Mouse (Mus musculus) midbrain, embryonic 14.5 days (tissue): ENCODE measurements at regions not wholly inside any gene's neighbourhood (a gene's known extent, or its start where the extent isn't known, plus 50 kb on each side); places are given as distances from the start of the nearest gene placed in this dataset.

ENCODE experiments used
- ATAC-seq: fragments of 200-750 bp; cut with Nextera tagmentation; 2 replicates; pipeline ENCODE4 v1.8.0; 2017; ENCODE audit warnings: moderate number of reproducible peaks, moderate library complexity; ENCODE audit not compliant: low FRiP score, low TSS enrichment
- DNase-seq: peaks from one replicate; pipeline ENCODE4 v3.0.0-alpha.2; 2015
- H3K27ac ChIP-seq: fragments of 300-500 bp; sonication (generic); replicated peaks from 2 replicates; pipeline ENCODE4 v1.5.1; 2014; ENCODE audit warnings: mild to moderate bottlenecking, low read depth, low read length, moderate library complexity
- H3K27me3 ChIP-seq: fragments of 300-500 bp; sonication (generic); 2 replicates; pipeline ENCODE4 v1.6.1; 2014; ENCODE audit warnings: low read length, control low read depth, mixed read lengths; ENCODE audit not compliant: control insufficient read depth, insufficient read depth
- H3K36me3 ChIP-seq: fragments of 300-500 bp; sonication (generic); 2 replicates; pipeline ENCODE4 v1.6.1; 2014; ENCODE audit warnings: low read length, control low read depth; ENCODE audit not compliant: control insufficient read depth, insufficient read depth
- H3K4me1 ChIP-seq: fragments of 300-500 bp; sonication (generic); 2 replicates; pipeline ENCODE4 v1.6.1; 2014; ENCODE audit warnings: mild to moderate bottlenecking, antibody characterized with exemption, low read length, control low read depth; ENCODE audit not compliant: control insufficient read depth, insufficient read depth
- H3K4me2 ChIP-seq: fragments of 300-500 bp; sonication (generic); 2 replicates; pipeline ENCODE4 v1.6.1; 2014; ENCODE audit warnings: mild to moderate bottlenecking, low read length, moderate library complexity
- H3K4me3 ChIP-seq: fragments of 300-500 bp; sonication (generic); replicated peaks from 2 replicates; pipeline ENCODE4 v1.5.1; 2014; ENCODE audit warnings: low read depth, low read length
- H3K9ac ChIP-seq: fragments of 300-500 bp; sonication (generic); replicated peaks from 2 replicates; pipeline ENCODE4 v1.6.1; 2014; ENCODE audit warnings: mild to moderate bottlenecking, low read length, moderate library complexity
- H3K9me3 ChIP-seq: fragments of 300-500 bp; sonication (generic); 2 replicates; pipeline ENCODE4 v1.6.1; 2016; ENCODE audit warnings: low read length, control low read depth, mixed read lengths; ENCODE audit not compliant: control insufficient read depth
- WGBS: fragments of 180-500 bp; shearing (Covaris S2); extraction: QIAGEN DNeasy Blood & Tissue Kit; methylation state at CpG from one replicate; pipeline ENCODE4 v1.1.7; 2014; 5-methylcytosine and 5-hydroxymethylcytosine counted together

DNA sequence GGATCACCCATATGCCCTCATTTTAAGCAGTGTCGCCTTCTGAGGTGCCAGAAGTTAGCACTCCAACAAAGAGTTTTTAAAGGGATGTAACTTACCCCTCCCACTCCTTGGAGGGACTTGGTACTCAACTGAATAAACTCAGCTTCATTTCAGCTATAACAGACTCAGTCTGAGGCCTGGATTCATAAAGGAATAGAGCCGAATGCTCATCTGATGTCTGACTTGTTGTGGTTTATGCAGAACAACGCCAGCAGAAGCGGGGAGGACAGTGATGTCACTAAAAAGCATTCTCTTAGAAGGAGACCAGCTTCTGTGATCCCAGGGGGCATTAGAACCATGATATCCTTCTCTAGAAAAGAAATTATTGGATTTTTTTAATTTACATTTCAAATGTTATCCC lies 409.0 kb upstream of the Jarid2 start:
- DNase-seq (no peak), ATAC-seq (no peak)
- H3K4me3 ChIP-seq, result no peak overlapping the region
- no peak overlapping the region for H3K9ac ChIP-seq
- H3K9me3 ChIP-seq, result no peaks in the 10 kb centered on the region
- no peaks in the 10 kb centered on the region for H3K36me3 ChIP-seq
- no peak overlapping the region for H3K4me2 ChIP-seq
- no peaks in the 10 kb centered on the region for H3K4me1 ChIP-seq
- no peaks in the 10 kb centered on the region for H3K27me3 ChIP-seq
- WGBS, result 89% methylated on average over 4 of the region's 4 CpGs
- H3K27ac ChIP-seq, result no peak overlapping the region

DNA sequence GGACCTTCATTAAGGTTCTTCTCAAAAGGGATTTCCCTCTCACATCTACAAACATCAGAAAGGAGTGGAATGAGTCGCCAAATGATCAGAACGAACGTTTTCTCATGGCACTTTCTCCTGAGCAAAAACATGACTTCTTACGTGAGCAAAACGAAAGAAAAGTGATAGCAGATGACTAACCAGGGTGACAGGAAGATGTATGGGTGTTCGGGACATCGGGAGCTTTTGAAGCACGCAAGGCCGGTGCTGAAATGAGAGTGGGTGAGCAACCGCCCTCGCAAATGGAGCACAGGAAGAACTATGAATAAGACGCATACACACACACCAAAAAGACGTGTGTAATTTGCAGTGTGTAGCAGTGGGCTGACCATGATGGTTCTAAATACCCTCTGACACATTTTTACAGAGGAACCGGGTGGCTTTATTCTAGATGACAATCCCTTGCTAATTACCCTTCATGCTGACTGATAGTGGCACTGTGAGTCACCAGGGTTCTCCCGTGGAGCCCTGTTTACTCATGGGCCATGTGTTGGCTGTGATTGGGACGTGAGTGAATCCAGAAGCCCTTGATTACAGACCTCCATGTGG lies 408.2 kb upstream of the Jarid2 start:
- 88% methylated on average over 16 of the region's 16 CpGs for WGBS
- Histone ChIP-seq H3K27ac (no peak overlapping the region), H3K4me1 (no peaks in the 10 kb centered on the region), H3K27me3 (no peaks in the 10 kb centered on the region), H3K9ac (no peak overlapping the region), H3K36me3 (no peaks in the 10 kb centered on the region), H3K9me3 (no peaks in the 10 kb centered on the region), H3K4me3 (no peak overlapping the region), H3K4me2 (no peak overlapping the region)
- no peak for DNase-seq
- no peak for ATAC-seq

DNA sequence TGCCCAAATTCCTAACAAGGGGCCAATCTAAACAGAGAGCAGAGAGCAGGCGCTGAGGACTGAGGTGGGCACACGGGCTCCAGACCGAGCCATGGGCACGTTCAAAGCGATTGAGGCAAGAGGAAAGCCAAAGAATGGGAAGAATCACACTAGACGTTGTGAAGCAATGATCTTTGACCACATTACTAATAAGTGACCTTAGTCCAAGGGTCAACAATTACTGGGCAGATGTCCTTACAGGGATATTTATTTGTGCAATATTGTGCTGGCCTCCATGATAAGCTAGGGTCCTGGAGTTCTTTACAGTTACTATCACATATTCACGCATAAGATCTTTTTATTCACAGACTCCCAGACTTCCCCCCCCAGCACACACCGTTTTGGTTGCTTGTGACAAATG lies 400.9 kb upstream of the Jarid2 start:
- Histone ChIP-seq H3K27me3 (no peaks in the 10 kb centered on the region), H3K9ac (no peak overlapping the region), H3K27ac (no peak overlapping the region), H3K4me2 (no peak overlapping the region), H3K36me3 (no peaks in the 10 kb centered on the region), H3K4me3 (no peak overlapping the region), H3K9me3 (no peaks in the 10 kb centered on the region), H3K4me1 (no peaks in the 10 kb centered on the region)
- ATAC-seq (no peak), DNase-seq (no peak)
- WGBS, result 90% methylated on average over 8 of the region's 8 CpGs

DNA sequence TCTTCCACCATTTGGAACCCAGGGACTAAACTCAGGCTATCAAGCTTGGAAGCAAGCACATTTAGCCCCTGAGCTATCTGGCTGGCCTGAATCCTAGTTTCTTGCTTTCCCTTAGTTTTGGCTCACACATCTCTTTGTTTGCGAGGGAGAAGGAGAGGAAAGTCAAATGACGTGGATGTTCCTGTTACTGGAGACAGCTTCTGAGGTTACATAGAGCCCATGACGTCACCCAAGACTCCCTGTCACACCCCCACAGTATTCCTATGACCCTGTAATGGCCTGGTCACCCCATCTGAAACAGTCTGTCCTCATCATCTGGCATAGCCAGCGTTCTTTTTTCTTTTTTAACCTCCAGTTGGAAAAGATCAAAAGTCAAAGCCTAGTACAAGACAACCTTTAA lies 400.1 kb upstream of the Jarid2 start:
- ATAC-seq (no peak), DNase-seq (no peak)
- no peak overlapping the region for H3K4me3 ChIP-seq
- H3K4me1 ChIP-seq, result no peaks in the 10 kb centered on the region
- H3K27ac ChIP-seq, result no peak overlapping the region
- no peaks in the 10 kb centered on the region for H3K9me3 ChIP-seq
- no peak overlapping the region for H3K4me2 ChIP-seq
- H3K9ac ChIP-seq, result no peak overlapping the region
- WGBS, result 92% methylated on average over 4 of the region's 4 CpGs
- H3K36me3 ChIP-seq, result no peaks in the 10 kb centered on the region
- H3K27me3 ChIP-seq, result no peaks in the 10 kb centered on the region

DNA sequence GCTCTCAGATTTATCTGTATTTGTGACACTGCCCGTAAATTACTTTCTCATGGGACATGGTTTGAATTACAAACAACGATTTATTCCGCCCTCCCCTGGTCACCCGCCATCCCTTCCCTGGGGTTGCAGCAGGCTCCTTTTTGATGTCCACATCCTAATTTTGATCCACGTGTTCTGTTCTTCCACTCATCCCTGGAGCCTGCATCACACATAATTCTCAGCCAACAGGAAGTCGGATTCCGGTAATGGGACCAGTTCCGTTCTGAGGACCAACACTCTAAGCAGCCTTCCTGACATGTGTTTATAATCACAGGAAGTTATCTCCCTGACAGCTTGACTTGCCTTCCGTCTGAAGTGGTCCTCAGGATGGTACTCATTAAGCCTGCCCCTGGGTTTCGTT lies 399.6 kb upstream of the Jarid2 start:
- Histone ChIP-seq H3K9ac (no peak overlapping the region), H3K4me3 (no peak overlapping the region), H3K36me3 (no peaks in the 10 kb centered on the region), H3K4me1 (no peaks in the 10 kb centered on the region), H3K27ac (no peak overlapping the region), H3K4me2 (no peak overlapping the region), H3K27me3 (no peaks in the 10 kb centered on the region), H3K9me3 (no peaks in the 10 kb centered on the region)
- ATAC-seq (no peak), DNase-seq (no peak)
- 84% methylated on average over 10 of the region's 10 CpGs for WGBS

DNA sequence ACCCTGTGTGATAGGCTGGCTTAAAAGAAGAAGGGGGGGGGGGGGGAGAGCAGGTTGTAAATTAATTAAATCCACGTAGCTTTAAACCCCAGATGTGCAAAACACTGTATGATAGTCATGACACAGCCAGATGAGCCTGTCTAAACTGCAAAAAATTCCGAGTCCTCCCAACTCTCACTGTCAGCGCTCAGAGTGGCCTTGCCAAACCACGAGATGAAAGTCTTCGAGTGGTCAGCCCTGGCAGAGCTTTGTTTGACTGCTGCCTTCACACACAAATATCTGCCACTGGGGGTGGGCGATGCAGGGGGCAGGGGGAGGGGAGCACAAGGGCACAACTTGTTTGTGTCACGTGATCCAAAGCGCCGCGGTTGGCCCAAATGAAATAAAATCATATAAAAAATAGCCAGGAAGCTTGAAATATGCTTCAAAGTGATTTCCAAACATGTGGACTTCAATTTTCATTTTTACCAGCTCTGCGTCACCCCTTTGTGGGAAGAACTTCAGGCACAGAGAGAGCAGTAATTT lies 396.5 kb upstream of the Jarid2 start:
- no peak for ATAC-seq
- 73% methylated on average over 11 of the region's 11 CpGs for WGBS
- no peaks in the 10 kb centered on the region for H3K4me1 ChIP-seq
- H3K27me3 ChIP-seq, result no peaks in the 10 kb centered on the region
- DNase-seq, result no peak
- no peak overlapping the region for H3K27ac ChIP-seq
- H3K9ac ChIP-seq, result no peak overlapping the region
- H3K4me2 ChIP-seq, result no peak overlapping the region
- no peak overlapping the region for H3K4me3 ChIP-seq
- no peaks in the 10 kb centered on the region for H3K36me3 ChIP-seq
- H3K9me3 ChIP-seq, result no peaks in the 10 kb centered on the region

DNA sequence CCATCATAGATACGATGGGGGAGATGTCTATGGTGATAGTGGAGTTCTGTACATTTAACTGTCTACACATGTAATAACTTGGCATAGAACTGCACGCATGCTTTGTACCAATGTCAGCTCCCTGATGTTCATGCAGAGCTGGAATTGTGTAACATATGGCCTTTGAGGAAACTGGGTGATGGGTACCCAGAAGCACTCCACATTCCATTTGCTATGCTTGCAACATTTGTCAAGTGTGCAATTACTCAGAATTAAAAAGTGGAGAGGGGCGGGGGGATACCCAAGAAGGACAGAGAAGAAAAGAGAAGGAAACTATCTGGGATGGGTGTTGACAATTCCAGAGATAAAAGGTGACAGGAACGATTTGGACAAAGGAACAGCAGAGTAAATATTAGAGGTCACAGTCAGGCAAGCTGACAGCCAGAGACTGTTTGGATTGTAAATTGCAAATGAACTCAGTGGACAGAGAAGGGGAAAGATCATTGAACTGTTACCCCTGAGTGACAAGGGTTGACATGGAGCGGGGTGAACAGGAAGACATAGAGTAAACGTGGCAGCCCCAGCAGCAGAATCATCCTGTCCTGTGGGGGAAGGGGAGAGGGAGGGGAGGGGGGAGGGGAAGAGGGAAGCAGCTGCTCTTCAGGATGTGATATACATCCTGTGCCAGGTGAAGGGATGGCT lies 390.1 kb upstream of the Jarid2 start:
- no peak for ATAC-seq
- 57% methylated on average over 6 of the region's 6 CpGs for WGBS

DNA sequence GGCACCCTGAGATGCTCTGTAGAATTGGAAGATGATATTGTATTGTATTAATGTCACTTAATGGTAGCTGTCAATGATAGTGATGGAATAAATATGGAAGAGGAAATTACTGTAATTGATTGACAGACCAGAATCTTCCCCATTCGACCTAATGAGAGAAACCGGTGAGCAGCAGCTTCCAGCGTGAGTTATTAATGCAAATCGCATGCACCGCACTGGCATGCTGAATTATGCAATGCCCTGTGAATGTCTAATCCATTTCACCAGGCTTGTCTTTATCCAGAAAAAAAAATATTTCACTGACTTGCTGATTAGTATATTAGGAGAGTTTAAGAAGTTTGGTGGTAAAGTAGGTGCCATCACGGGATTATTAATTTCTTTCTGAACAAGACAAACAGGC lies 384.2 kb upstream of the Jarid2 start:
- H3K4me1 ChIP-seq, result peaks cover 8% of the 10 kb centered on the region; the same call in 1 of the 2 replicates
- no peak overlapping the region for H3K4me2 ChIP-seq
- H3K27ac ChIP-seq, result 0 out of 2 replicates have a peak overlapping the region, but pooled peaks have one; percentile 52
- no peaks in the 10 kb centered on the region for H3K27me3 ChIP-seq
- H3K4me3 ChIP-seq, result no peak overlapping the region
- H3K36me3 ChIP-seq, result no peaks in the 10 kb centered on the region
- no peak overlapping the region for H3K9ac ChIP-seq
- DNase-seq, result peak; percentile 70
- 24% methylated on average over 6 of the region's 6 CpGs for WGBS
- no peak for ATAC-seq
- no peaks in the 10 kb centered on the region for H3K9me3 ChIP-seq

More for the DNA sequence above, 390.1 kb upstream of the Jarid2 start:
- Histone ChIP-seq H3K9ac (no peak overlapping the region), H3K4me1 (peaks cover under 1% of the 10 kb centered on the region; the same call in 1 of the 2 replicates), H3K27me3 (no peaks in the 10 kb centered on the region), H3K4me2 (no peak overlapping the region), H3K4me3 (no peak overlapping the region), H3K27ac (no peak overlapping the region), H3K9me3 (no peaks in the 10 kb centered on the region), H3K36me3 (no peaks in the 10 kb centered on the region)
- DNase-seq, result no peak

DNA sequence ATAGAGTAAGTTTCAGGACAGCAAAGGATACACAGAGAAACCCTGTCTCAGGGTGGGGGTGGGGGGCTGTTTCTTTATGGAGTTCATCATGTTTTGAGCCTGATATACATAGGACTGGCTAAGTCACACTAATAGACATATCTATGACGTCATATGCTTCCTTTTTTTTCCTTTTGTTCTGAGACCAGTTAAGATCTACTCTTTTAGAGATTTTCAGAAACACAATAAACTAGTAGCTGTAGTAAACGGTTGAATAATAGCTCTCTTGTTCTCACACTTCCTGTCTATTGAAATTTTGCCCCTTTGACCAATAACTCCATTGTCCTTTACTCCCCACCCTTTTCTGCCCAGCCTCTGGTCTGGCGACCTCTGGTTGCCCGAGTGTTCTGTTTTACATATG lies 382.6 kb upstream of the Jarid2 start:
- H3K4me3 ChIP-seq, result no peak overlapping the region
- ATAC-seq (no peak), DNase-seq (no peak)
- no peaks in the 10 kb centered on the region for H3K36me3 ChIP-seq
- no peak overlapping the region for H3K27ac ChIP-seq
- no peak overlapping the region for H3K9ac ChIP-seq
- H3K4me1 ChIP-seq, result peaks cover 8% of the 10 kb centered on the region; the same call in 1 of the 2 replicates
- WGBS, result 48% methylated on average over 4 of the region's 4 CpGs
- H3K27me3 ChIP-seq, result no peaks in the 10 kb centered on the region
- H3K9me3 ChIP-seq, result no peaks in the 10 kb centered on the region
- H3K4me2 ChIP-seq, result no peak overlapping the region
